Mouse (Mus musculus): Measurements from ENCODE around the gene Cers3.
A peak's percentile ranks its signal among the peaks of the same experiment; 100 is the strongest.

The Cers3 gene

DNA sequence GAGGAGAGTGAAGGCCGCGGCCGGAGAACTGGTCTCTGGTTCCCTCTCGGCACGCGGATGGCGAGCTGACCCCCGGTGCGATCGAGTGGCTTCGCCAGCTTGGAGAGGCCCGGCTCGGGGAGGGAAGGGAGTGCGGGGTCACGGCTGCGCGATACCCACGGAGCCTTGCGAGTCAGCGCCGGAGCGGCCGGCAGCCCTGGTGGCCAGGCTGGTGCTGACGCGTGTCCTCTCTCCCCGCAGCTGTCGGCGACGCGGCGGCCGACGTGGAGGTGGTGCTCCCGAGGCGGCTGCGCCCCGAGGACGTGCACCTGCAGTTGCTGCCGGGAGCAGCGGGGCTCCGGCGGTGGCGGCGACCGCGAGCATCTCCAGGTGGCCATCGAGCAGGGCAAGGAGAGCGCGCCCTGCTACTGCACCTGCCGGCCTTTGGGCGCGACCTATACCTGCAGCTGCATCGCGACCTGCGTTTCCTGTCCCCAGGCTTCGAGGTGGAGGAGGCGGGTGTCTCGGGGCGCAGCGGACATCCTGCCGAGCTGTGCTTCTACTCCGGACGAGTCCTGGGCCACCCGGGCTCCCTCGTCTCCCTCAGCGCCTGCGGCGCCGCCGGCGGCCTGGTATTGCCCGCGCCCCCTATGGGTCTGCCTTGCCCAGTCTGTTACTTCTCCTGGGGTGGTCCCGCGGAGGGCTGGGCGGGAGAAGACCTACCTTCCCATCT lies 96.9 kb downstream of the Cers3 start:
- DNase-seq (ENCODE audit: low spot score) = peak; percentile 48

DNA sequence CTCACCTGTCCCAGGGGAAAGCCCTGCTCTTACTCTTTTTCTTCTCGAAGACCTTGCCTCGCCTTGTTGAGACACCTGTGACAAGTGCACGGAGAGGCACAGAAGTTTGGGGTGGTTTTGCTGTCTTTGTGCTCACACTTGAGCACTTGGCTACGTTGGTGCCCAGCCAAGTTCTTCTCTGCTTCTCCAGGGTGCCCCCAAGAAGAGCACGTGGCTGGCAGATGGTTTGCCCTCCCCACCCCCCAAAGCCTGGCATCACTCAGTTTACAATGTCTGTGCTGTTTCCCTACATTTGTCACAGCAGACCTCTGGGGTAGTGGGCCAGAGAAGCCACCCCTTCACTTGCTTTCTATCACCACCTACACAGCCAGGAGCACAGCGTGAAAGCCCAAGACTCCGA lies 97.9 kb downstream of the Cers3 start:
- no peak for DNase-seq (ENCODE audit: low spot score)

DNA sequence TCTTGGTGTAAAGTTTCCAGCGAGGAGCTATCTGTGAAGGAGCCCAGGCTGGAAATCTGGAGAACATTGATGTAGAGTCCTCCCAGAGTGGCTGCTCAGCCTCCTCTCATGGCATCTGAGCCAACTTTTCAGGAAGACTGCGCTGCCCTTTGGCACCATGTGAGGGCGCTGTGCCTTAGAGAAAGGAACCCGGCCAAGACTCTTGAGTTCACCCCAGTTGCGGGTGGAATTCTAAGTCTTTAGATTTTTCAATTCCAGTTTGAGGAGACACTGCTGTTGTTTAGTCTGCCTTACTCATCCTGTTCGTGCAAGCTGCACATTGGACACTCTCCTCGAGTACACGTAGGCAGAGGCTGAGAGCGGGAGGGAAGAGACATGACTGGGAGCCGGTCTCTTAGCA lies 98.7 kb downstream of the Cers3 start:
- peak; percentile 77 for DNase-seq (ENCODE audit: low spot score)

DNA sequence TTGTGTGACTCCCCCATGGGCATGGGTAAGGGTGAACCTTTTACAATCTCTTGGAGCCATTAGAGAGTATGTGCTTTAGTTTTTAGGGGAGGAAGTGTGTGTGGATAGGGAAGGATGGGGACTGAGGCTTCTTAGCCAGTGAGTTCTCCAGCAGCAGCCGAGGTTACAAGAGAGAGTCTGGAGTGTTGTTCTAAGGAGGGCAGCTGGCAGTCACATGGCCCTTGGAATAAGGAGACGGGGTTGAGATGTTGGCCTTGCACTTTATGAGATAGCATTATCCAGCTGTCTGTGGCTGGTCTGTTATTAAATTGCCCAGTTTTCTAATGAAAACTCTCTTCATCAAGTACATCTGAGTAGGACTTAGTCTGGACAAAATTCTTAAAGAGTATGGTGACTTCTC lies 100.5 kb downstream of the Cers3 start:
- DNase-seq (ENCODE audit: low spot score) = no peak

DNA sequence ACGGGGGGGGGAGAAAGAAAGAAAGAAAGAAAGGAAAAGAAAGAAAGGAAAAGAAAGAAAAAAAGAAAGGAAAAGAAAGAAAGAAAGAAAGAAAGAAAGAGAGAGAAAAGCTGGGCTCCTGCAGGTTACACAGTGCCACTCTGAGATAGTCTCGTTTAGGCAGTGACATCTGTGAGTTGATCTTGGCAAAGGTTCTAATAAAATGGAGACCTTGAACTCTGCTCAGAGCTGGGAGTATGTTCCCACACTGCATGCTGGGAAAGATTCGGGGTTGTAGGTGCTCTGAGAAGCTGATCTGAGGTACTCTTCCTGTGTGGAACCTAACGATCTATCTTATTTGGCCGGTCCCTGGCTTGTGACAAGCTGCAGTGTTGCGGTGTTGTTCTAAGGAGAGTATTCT lies 103.3 kb downstream of the Cers3 start:
- no peak for DNase-seq (ENCODE audit: low spot score)

DNA sequence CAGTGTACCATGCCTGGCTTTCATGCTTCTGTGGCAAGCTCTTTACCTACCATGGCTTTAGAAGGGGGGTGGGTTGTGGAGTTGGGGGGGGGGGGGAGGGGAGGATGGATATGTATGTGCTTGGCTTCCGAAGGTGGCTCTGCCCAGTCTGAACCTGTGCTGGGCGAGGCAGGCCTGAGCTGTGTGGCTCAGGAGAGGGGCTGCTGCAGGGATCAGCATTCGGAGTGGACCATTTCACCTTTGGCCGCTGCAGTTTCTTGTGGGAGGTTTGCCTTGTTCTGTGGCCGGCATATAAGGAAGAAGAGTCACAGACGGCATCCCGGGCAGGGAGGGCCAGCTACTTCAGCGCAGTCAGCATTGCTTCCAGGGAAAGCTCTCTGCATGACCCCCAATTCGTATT lies 104.0 kb downstream of the Cers3 start:
- DNase-seq (ENCODE audit: low spot score) = no peak

DNA sequence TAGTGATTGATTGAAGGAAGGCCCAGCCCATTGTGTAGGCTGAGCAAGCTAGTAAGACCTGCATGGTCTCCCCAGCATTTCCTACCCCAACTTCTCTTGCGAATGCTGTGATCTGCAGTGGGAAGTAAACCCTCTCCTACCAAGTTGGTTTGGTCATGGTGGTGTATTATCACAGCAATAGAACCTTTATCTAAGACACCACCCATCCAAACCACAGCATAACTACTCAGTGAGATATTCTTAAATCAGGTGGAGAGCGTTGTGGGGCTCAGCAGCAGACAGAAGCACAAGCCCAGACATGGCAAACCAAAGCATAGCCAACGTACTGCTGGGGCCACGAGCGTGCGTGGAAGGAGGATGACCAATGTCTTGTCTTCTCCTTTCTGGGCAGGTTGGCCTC lies 106.0 kb downstream of the Cers3 start:
- no peak for DNase-seq (ENCODE audit: low spot score)

DNA sequence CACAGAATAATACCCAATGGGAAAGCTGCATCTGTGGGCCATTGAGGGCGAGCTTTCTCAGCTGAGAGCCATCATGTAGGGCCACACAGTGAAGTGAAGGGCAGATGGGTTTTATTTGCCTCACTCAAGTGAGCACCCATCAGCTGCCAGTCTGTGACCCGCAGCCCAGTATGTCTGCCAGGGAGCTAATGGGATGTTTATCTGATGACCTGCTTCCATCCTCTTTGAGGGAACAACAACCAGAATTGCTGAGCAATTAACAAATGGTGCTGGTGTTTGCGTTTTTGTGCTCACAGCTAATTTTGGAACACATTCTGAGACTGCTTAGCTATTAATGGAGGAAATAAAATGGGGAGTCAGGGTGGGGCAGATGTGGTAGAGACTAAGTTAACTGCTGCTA lies 108.9 kb downstream of the Cers3 start:
- no peak for DNase-seq (ENCODE audit: low spot score)

DNA sequence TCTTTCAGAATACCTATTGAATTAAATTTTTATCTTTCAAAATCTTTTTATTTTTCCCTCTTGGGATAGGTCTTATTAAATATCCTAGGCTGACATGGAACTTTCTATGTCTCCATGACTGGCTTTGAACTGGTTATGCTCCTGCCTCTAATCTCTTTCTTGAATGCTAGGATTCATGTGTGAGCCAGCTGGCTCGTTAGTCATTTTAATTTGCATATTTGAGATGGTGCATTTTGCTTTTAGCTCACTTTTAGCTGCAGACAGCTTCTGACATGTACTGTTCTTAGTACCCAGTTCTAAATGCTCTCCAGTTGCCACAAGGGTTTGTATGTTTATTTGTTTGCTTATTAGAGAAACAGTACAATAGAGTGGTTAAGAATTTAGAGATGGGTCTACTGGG lies 114.3 kb downstream of the Cers3 start:
- no peak for DNase-seq (ENCODE audit: low spot score)

DNA sequence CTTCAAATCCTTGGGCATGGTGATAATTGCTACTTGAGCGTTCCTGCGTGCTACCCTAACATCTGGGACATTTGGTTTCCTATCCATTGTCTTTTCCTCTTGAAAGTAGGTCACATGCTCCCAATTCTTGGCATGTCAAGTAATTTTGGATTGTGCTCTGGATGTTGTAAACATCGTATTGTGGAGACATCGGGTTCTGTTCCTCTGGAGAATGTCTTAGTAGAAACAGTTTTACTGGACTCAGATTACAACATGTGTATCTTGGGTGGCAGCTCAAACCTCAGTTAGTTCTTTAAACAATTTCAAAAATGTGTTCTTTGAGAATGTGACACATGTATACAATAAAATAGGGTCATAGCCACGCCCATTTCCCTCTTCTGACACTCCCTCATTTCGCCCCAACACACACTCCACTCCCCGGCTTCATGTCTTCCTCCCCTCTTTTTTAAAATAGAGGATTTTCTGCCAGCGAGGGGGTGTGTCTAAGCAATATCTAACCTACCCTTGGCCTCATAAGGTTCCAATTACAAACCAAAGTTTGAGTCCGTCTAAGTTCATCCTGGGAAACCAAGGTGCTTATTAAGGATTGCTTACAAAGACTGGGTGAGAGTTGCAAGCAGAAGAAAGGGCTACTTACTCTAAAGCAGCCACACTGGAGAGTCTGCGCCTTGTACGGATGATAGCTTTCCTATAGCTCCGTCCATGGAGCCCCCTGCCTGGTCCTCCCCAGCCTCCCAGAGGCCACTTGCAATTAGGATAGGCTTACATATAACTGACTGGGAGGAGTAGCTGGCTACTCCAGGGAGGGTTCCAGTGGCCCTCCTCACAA lies 115.2 kb downstream of the Cers3 start:
- DNase-seq (ENCODE audit: low spot score) = no peak

DNA sequence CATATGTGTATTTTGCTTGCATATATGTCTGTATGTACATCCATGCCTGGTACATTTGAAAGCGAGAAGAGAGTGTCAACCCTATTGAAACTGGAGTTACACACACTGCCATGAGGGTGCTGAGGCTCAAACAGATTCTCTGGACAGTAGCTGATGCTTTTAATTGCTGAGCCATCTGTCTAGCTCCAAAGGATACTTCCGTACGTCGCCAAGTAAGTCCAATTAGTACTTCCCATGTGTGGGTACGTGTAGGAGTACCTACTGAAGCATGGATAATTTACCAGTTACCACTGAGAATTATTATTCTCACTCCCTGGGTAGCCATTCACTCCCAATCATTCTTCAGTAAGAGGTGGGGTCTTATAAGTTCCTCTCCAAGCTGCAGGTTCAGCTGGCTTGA lies 115.9 kb downstream of the Cers3 start:
- no peak for DNase-seq (ENCODE audit: low spot score)

DNA sequence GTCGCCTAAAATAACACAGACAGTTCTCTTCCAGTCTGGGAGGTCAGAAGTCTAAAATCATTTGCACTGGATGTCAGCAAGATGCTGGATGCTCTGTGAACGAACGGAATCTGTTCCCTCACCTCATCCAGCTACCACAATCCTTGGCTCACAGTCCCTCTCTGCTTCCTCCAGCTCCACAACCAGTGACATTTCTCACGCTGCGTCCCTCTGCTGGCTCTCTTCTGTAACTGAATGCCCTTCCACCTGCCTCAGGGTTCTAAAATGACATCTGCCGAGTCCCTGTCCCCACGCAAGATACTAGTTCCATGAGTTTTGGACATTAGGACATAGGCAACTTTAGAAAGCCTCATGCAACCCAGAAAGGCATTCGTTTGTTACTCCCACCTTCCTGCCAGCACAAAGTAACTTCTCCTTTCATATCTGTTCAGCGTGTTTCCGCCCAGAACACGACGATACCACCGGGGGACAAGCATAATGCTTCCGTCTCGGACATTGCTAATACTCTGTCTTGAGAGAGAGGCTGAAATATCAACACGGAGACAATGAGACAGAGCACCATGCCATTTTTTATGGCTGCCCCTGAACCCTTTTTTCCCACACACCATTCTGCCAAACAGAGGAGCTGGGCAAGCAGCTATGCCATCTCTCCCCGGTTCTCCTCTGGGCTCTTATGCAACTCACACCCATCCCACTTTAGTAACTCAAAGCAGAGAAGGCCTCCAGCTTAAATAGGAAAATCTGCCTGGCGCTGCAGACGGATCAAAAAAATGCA lies 123.8 kb downstream of the Cers3 start:
- no peak for DNase-seq (ENCODE audit: low spot score)

DNA sequence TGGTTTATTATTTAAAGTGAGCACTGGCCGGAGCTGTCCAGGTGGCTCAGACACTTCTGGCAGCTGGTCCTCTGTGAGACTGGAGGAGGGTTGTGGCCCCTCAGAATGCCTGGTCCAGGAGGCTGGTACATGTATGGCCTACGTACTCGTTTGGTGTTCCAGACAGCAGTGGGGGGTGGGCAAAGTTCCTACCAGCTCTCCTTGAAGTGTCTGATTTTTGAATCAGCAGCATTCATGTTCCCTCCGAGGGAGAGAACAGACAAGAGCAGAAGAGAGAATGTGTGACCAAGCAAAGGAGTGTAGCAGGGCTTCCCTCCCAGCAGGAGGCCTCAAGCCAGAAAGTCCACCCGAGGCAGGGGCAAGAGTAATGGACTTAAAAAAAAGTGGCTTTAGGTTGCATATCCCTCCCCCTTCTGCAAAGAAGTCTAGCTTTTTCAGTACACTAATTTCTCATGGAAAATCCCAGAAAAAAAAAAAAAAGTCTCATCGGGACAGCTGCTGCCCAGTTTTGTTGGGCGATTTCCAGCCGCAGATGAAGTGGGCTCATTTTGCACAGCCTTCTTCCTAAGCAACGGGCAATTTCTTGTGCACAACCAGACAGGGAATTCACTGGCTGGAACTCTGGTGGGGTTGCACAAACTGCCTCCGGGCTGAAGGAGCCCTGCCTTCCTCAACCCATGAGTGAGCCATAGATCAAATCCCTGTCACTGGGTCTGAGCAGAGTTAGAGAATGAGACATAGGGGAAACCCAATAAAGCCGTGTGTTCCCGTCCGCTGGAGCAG lies 124.6 kb downstream of the Cers3 start:
- no peak for DNase-seq (ENCODE audit: low spot score)

DNA sequence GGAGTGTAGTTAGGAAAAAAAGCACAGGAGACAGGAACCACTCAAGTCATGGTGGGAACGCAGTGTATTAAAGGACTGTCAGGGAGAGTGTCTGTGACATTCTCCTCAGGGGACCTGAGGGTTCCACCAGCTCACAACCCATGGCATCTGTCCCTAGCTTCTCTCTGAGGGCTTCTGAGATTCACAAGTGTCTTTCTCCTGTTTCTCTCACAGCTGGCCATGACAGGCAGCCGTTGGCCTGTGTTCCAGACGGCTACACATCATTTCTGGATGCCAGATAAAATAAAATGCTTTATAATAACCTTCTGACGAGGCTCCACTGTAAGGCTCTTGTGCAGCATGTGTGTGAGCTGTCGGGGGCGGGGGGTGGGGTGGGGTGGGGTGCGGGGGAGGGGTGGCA lies 128.2 kb downstream of the Cers3 start:
- no peak for DNase-seq (ENCODE audit: low spot score)

DNA sequence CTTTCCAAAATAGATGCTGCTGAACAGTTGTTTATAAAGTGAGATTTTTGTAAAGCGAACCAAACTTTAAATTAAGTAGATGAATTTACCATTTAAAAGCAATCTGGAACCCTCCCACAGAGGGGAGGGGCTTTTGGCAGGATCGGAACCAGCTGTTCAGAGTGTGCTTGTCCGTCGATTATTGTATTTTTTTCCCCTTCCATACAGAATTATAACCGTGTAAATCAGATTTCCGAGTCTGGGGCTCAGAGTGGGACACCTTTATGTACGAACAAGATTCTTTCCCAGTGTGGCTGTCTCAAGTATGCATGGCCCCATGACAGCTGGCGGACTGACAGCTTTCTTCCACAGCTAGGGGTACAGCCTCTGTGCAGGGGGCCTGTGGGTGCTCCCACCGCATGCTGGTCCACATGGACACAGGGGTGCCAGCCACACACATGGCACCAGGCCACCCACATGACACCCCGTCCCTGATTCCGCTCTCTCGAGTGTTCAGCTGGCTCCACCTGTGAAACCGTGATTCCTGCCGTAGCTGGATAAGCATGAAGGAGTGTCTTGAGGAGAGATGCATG lies 128.7 kb downstream of the Cers3 start:
- DNase-seq (ENCODE audit: low spot score) = no peak

DNA sequence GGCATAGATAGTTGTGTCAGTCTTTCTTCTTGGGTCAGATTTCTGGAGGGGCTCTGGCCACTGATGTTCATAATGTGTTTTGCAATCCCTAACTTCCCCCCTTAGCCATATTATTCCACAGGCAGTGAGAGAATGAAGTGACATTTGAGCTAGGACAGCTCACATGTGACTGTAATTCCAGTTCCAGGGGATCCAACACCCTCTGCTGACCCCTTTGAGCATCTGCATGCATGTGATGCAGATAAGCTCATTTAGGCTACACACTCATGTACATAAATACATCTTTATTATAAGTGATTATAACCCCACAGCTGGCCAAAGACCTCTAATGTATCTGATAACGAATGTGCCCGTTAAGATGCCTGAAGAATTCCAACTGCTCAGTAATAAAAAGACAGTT lies 129.9 kb downstream of the Cers3 start:
- no peak for DNase-seq (ENCODE audit: low spot score)
